Mouse (Mus musculus): ENCODE measurements at regions not wholly inside any gene's neighbourhood (a gene's known extent, or its start where the extent isn't known, plus 50 kb on each side); places are given as distances from the start of the nearest gene placed in this dataset.

DNA sequence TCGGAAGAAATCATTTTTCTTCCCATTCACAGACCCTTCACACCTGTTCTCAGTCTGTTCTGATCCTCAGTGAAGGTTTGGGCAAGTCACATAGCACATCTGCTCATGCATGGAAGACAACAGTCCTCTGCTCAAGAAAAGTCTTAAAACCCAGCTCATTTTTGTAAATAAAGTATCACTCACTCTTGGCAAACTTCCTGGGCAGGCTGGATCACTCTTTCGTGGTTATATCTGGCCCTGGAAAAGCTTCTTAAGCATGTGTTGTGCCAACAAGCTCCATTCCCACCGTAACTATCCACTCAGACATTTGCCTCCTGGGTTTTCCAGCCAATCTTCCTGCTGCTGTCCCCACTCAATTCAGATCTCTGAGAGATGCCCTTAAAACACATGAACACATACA is 103.2 kb upstream of the Cep85l start:
- H3K27me3 ChIP-seq (ENCODE audit: control insufficient read depth), result no peaks in the 10 kb centered on the region
- no peak overlapping the region for H3K4me3 ChIP-seq (replicated peaks)
- no peaks in the 10 kb centered on the region for H3K4me1 ChIP-seq (ENCODE audit: control insufficient read depth)
- TF ChIP-seq GATA1 (IDR thresholded peaks at IDR 0.05; ENCODE audit: low read length), result no peak
- TF ChIP-seq TAL1 (IDR thresholded peaks at IDR 0.05; ENCODE audit: low read length), result no peak
- no peaks in the 10 kb centered on the region for H3K36me3 ChIP-seq (ENCODE audit: control insufficient read depth)
- H3K9me3 ChIP-seq (ENCODE audit: control insufficient read depth, low read length), result no peaks in the 10 kb centered on the region

DNA sequence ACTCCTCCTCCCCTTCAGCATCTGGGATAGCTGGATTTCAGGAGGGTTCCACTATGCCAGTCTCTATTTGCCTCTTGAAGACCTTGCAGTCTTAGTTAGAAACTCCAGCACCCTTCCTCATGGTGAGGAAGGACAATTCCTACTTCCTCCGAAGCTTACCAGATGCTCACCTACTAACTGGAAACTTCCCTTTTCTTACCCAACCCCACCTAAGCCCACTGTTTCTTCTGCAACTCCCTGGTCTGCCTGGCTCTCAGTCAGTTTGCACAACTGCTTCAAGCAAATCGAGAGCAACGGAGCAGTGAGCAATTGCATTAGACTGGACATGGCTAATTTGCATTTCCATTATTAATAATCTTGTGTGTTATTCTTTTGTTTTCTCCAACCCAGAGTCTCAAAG is 90.5 kb upstream of the Cep85l start:
- TF ChIP-seq GATA1 (IDR thresholded peaks at IDR 0.05; ENCODE audit: low read length), result no peak
- TF ChIP-seq TAL1 (IDR thresholded peaks at IDR 0.05; ENCODE audit: low read length), result no peak
- H3K4me1 ChIP-seq (ENCODE audit: control insufficient read depth), result no peaks in the 10 kb centered on the region
- peaks cover 15% of the 10 kb centered on the region for H3K9me3 ChIP-seq (ENCODE audit: control insufficient read depth, low read length)
- no peaks in the 10 kb centered on the region for H3K36me3 ChIP-seq (ENCODE audit: control insufficient read depth)
- no peaks in the 10 kb centered on the region for H3K27me3 ChIP-seq (ENCODE audit: control insufficient read depth)
- no peak overlapping the region for H3K4me3 ChIP-seq (replicated peaks)

DNA sequence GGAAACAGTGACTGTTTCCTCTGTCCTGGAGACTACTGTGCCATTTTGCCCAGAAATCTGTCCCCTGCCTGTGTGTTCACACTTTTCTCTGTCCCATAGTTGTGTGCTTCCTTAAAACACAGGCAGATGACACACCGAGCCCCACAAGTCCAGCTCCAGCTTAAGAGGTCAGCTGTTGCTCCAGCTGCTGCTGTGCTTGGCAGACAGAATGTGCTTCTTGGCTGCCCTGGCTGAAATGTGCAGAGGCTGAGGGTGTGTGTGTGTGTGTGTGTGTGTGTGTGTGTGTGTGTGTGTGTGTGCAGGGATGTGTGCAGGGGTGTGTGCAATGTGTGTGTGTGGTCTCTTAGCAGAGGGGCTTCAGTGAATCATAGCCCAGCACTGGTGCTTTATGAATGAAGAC is 89.9 kb upstream of the Cep85l start:
- H3K4me3 ChIP-seq (replicated peaks), result no peak overlapping the region
- no peaks in the 10 kb centered on the region for H3K4me1 ChIP-seq (ENCODE audit: control insufficient read depth)
- H3K9me3 ChIP-seq (ENCODE audit: control insufficient read depth, low read length), result peaks cover 14% of the 10 kb centered on the region
- no peak for TF ChIP-seq GATA1 (IDR thresholded peaks at IDR 0.05; ENCODE audit: low read length)
- no peak for TF ChIP-seq TAL1 (IDR thresholded peaks at IDR 0.05; ENCODE audit: low read length)
- H3K27me3 ChIP-seq (ENCODE audit: control insufficient read depth), result no peaks in the 10 kb centered on the region
- no peaks in the 10 kb centered on the region for H3K36me3 ChIP-seq (ENCODE audit: control insufficient read depth)

DNA sequence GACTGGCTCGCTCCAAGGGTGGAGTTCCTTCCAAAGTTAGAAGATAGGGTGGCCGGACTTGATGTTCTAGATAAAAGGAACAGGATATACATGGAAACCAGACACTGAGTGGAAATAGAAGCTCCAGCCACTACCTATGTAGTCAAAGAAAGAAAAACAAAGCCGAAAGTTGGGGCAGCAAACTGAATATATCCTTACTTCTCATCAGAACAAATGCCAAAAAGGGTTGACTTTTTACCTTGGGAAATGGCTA is 88.5 kb upstream of the Cep85l start:
- Histone ChIP-seq H3K27me3 (ENCODE audit: control insufficient read depth) (no peaks in the 10 kb centered on the region), H3K4me3 (replicated peaks) (no peak overlapping the region), H3K9me3 (ENCODE audit: control insufficient read depth, low read length) (peaks cover 11% of the 10 kb centered on the region), H3K36me3 (ENCODE audit: control insufficient read depth) (no peaks in the 10 kb centered on the region), H3K4me1 (ENCODE audit: control insufficient read depth) (no peaks in the 10 kb centered on the region)
- no peak for TF ChIP-seq GATA1 (IDR thresholded peaks at IDR 0.05; ENCODE audit: low read length)
- TF ChIP-seq TAL1 (IDR thresholded peaks at IDR 0.05; ENCODE audit: low read length), result no peak

DNA sequence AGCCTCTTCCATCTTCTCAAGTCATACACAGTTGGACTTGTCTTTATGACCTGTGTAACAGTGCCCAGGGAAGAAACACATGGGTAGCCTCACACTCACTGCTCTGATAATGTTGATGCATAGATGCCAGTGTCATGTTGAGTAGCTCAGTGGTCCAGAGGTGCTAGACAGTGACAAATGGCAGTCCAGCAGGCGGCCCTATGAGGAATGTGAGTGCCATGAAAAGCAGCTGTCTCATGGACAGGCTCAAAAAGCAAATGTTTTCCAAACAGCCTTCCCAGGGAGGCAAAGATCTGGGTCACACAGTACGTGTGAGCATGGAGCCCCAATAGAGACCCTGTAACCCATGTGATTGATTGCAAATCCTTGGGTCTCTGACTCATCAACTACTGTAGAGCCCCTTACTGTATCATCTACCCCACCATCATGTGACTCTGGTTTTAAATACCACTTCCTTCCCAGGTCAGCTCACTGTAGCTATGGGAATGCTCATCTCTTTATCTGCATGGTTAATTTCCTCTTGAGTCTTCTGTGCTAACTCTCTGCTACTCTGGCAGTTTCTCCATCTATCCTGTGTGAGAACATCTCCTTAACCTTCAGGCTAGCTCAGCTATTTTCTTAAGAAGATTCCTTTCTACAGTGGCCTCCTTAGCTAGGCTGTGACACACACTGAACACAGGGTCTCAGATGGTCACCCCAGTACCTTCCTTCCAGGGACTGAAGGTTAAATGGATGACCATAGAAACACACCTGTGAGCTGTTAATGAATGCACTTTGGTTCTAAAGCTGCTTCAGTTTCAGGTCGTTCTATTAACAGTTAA is 87.9 kb upstream of the Cep85l start:
- TF ChIP-seq TAL1 (IDR thresholded peaks at IDR 0.05; ENCODE audit: low read length) (no peak), GATA1 (IDR thresholded peaks at IDR 0.05; ENCODE audit: low read length) (no peak)
- Histone ChIP-seq H3K4me3 (replicated peaks) (no peak overlapping the region), H3K36me3 (ENCODE audit: control insufficient read depth) (no peaks in the 10 kb centered on the region), H3K9me3 (ENCODE audit: control insufficient read depth, low read length) (peaks cover 9% of the 10 kb centered on the region), H3K27me3 (ENCODE audit: control insufficient read depth) (no peaks in the 10 kb centered on the region), H3K4me1 (ENCODE audit: control insufficient read depth) (no peaks in the 10 kb centered on the region)

DNA sequence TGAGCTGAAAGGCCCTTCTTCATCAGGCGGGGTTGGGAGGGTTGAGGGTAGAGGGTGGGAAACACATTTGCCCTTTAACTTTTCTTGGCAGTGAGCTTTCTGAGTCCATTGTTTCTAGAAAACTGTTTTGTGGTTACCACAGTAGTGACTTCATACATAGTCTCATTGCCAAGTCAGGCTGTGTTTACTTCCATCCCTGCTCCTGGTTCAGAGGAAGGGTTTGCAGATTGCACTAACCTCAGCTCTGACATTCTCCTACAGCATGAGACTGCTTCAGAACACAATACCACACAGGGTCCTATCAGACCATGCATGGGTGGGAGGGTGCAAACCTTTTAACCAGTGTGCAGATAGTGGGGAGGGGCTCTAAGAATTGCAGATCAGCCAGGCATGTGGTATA is 87.1 kb upstream of the Cep85l start:
- TF ChIP-seq GATA1 (IDR thresholded peaks at IDR 0.05; ENCODE audit: low read length) (no peak), TAL1 (IDR thresholded peaks at IDR 0.05; ENCODE audit: low read length) (no peak)
- no peaks in the 10 kb centered on the region for H3K36me3 ChIP-seq (ENCODE audit: control insufficient read depth)
- H3K4me3 ChIP-seq (replicated peaks), result no peak overlapping the region
- H3K27me3 ChIP-seq (ENCODE audit: control insufficient read depth), result no peaks in the 10 kb centered on the region
- peaks cover 2% of the 10 kb centered on the region for H3K9me3 ChIP-seq (ENCODE audit: control insufficient read depth, low read length)
- H3K4me1 ChIP-seq (ENCODE audit: control insufficient read depth), result no peaks in the 10 kb centered on the region

DNA sequence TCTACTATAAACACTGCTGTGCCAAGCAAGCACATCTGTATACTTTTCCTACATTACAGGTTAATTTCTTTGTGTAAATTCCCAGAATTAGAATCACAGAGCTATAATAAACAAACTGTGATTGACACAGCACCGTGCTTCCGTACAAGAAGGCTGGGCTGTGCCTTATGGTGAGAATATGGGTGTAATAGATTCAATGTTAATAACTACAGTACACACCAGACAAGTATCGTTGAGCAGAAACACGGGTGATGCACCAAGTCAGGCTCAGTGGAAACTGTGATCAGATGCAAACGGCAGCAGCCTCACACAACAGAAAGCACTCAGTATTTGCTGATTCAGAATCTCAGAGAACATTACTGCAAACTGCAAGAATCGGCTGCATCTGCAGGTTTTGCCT is 86.5 kb upstream of the Cep85l start:
- no peaks in the 10 kb centered on the region for H3K27me3 ChIP-seq (ENCODE audit: control insufficient read depth)
- TF ChIP-seq TAL1 (IDR thresholded peaks at IDR 0.05; ENCODE audit: low read length) (no peak), GATA1 (IDR thresholded peaks at IDR 0.05; ENCODE audit: low read length) (no peak)
- no peak overlapping the region for H3K4me3 ChIP-seq (replicated peaks)

DNA sequence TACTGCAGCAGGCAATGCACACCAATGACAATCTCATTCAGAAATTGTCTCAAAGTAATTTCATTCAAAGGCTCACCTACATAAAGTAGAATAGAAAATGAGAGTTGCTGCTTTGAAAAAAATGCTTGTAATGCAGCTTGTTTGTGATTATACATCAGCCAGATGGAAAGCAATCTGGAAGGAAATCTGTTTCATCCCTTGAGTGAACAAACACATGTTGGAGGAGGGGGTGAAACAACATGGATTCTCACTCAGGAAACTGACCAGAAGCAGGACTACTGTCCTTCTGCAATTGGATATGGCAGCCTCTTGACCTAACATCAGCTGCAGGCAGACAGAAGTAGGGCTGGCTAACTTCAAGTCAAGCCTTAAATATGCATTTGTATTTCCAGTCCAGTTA is 84.8 kb upstream of the Cep85l start:
- no peaks in the 10 kb centered on the region for H3K27me3 ChIP-seq (ENCODE audit: control insufficient read depth)
- no peaks in the 10 kb centered on the region; the same call in 1 of the 2 replicates for H3K4me1 ChIP-seq (ENCODE audit: control insufficient read depth)
- no peaks in the 10 kb centered on the region for H3K9me3 ChIP-seq (ENCODE audit: control insufficient read depth, low read length)
- TF ChIP-seq GATA1 (IDR thresholded peaks at IDR 0.05; ENCODE audit: low read length), result no peak
- no peak for TF ChIP-seq TAL1 (IDR thresholded peaks at IDR 0.05; ENCODE audit: low read length)
- H3K4me3 ChIP-seq (replicated peaks), result no peak overlapping the region
- H3K36me3 ChIP-seq (ENCODE audit: control insufficient read depth), result no peaks in the 10 kb centered on the region

More for the DNA sequence above, 86.5 kb upstream of the Cep85l start:
- H3K36me3 ChIP-seq (ENCODE audit: control insufficient read depth), result no peaks in the 10 kb centered on the region
- H3K9me3 ChIP-seq (ENCODE audit: control insufficient read depth, low read length), result no peaks in the 10 kb centered on the region
- H3K4me1 ChIP-seq (ENCODE audit: control insufficient read depth), result no peaks in the 10 kb centered on the region

DNA sequence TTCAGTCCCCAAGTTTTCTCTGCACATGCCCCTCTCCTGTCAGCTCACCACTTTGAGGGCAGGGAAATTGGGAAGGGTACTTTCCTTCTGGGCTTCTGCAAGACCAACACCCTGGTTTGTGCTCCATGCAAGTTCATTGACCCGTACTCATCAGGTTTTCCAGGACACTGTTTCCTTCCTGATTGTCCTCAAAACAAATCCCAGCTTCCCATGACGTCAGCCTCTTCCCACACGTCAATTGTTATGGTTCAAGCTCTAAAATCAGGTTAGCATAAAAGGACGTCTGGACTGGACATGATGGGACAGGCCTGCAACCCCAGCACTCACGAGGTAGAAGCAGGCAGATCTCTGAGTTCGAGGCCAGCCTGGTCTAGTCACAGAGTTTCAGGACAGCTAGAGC is 84.3 kb upstream of the Cep85l start:
- Histone ChIP-seq H3K4me1 (ENCODE audit: control insufficient read depth) (no peaks in the 10 kb centered on the region; the same call in 1 of the 2 replicates), H3K4me3 (replicated peaks) (no peak overlapping the region), H3K9me3 (ENCODE audit: control insufficient read depth, low read length) (no peaks in the 10 kb centered on the region), H3K27me3 (ENCODE audit: control insufficient read depth) (no peaks in the 10 kb centered on the region), H3K36me3 (ENCODE audit: control insufficient read depth) (no peaks in the 10 kb centered on the region)
- TF ChIP-seq GATA1 (IDR thresholded peaks at IDR 0.05; ENCODE audit: low read length) (no peak), TAL1 (IDR thresholded peaks at IDR 0.05; ENCODE audit: low read length) (no peak)

DNA sequence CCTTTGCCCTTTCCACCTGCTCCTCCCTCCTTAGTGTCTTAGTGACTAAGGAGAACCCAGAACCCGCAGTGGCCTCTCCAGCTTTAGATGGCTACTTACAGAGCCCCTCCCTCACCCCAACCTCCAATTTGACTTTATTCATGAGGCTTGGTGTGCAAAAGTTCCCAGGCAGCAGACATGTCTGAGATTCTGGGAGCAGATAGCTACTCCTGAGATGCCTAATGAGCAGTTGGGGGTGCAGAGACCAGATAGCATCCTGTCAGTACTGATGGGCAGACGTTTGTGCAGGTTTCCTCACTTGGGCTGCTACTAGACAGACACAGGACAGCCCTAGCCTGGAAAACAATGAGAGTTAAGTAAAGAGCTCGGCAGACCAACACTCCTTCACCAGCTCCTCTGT is 83.7 kb upstream of the Cep85l start:
- Histone ChIP-seq H3K4me3 (replicated peaks) (no peak overlapping the region), H3K36me3 (ENCODE audit: control insufficient read depth) (no peaks in the 10 kb centered on the region), H3K4me1 (ENCODE audit: control insufficient read depth) (no peaks in the 10 kb centered on the region; the same call in 1 of the 2 replicates), H3K9me3 (ENCODE audit: control insufficient read depth, low read length) (no peaks in the 10 kb centered on the region), H3K27me3 (ENCODE audit: control insufficient read depth) (no peaks in the 10 kb centered on the region)
- no peak for TF ChIP-seq GATA1 (IDR thresholded peaks at IDR 0.05; ENCODE audit: low read length)

All from erythroblast, embryonic 14.5 days (primary cell).